In the genomic region with DNA sequence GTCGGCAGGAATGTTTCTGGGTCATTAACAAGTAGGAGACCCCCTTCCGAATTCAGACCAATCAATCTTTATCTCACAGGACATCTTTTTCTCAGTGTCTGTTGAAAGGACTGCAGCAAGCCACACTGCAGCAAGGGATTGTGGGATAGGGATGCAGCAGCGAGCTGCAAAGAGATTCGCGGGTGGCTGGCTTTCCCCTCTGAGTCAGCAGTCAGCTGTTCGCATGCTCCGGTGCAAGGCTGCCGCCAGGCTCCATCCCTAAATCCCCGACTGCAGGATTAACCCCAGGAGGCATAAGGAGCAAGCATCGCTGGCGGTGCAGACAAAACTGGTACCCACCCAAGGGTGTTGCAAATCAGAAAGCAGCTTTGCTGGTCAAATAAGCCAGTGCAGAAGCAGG, we compare ENCODE assay signal across 8 mouse cellular contexts. TPM values are rescaled to one million over a fixed set of nuclear protein-coding genes. Genes with fewer than 3 reads are reported as not detected.
DNase-seq lines count a peak whose midpoint lies in the region; ATAC-seq and TF ChIP-seq lines count a peak whose summit lies in the region.

No protein-coding gene starts in this region.

- peak overlapping the region; percentile 64 for H3K4me2 ChIP-seq in intestine, postnatal 0 days (replicated peaks; ENCODE audit: low read depth)
- peak overlapping the region; percentile 81 for H3K4me2 ChIP-seq in limb, embryonic 11.5 days (ENCODE audit: low read depth, severe bottlenecking)
- H3K4me2 ChIP-seq in midbrain, embryonic 12.5 days (replicated peaks) = peak overlapping the region; percentile 65
- peak overlapping the region; percentile 60 for H3K4me2 ChIP-seq in stomach, embryonic 15.5 days

- H3K9me3 ChIP-seq in intestine, postnatal 0 days (ENCODE audit: control insufficient read depth) = no peaks in the 10 kb centered on the region
- no peaks in the 10 kb centered on the region for H3K9me3 ChIP-seq in limb, embryonic 11.5 days (ENCODE audit: control insufficient read depth, low read length)
- H3K9me3 ChIP-seq in midbrain, embryonic 12.5 days = no peaks in the 10 kb centered on the region
- no peaks in the 10 kb centered on the region for H3K9me3 ChIP-seq in stomach, embryonic 15.5 days

- ATAC-seq in intestine, postnatal 0 days = no peak
- peak; percentile 50; the same call in 1 of the 2 replicates for ATAC-seq in limb, embryonic 11.5 days (ENCODE audit: insufficient number of reproducible peaks, low FRiP score, low TSS enrichment, low read depth)
- ATAC-seq in midbrain, embryonic 12.5 days (ENCODE audit: low FRiP score, low read depth) = peak; percentile 79
- no peak; the same call in 1 of the 2 replicates for ATAC-seq in stomach, embryonic 15.5 days (ENCODE audit: insufficient read depth, low FRiP score, low read depth)

- WGBS in intestine, postnatal 0 days = 20% methylated on average over 11 of the region's 11 CpGs
- WGBS in limb, embryonic 11.5 days = 0% methylated on average over 11 of the region's 11 CpGs
- 0% methylated on average over 11 of the region's 11 CpGs for WGBS in midbrain, embryonic 12.5 days
- 2% methylated on average over 11 of the region's 11 CpGs for WGBS in stomach, embryonic 15.5 days

- H3K36me3 ChIP-seq in intestine, postnatal 0 days (ENCODE audit: control insufficient read depth, insufficient read depth) = no peaks in the 10 kb centered on the region
- H3K36me3 ChIP-seq in limb, embryonic 11.5 days (ENCODE audit: control insufficient read depth, insufficient read depth, low read length) = no peaks in the 10 kb centered on the region
- H3K36me3 ChIP-seq in midbrain, embryonic 12.5 days = peaks cover 5% of the 10 kb centered on the region; the same call in 1 of the 2 replicates
- H3K36me3 ChIP-seq in stomach, embryonic 15.5 days = no peaks in the 10 kb centered on the region

- H3K4me1 ChIP-seq in intestine, postnatal 0 days (replicated peaks; ENCODE audit: control insufficient read depth, insufficient read depth, low read length) = 0 out of 2 replicates have a peak, but pooled peaks cover 4% of the 10 kb centered on the region
- H3K4me1 ChIP-seq in limb, embryonic 11.5 days (ENCODE audit: control insufficient read depth, insufficient read depth, low read length) = peaks cover 5% of the 10 kb centered on the region; the same call in 1 of the 2 replicates
- peaks cover 45% of the 10 kb centered on the region for H3K4me1 ChIP-seq in midbrain, embryonic 12.5 days
- H3K4me1 ChIP-seq in stomach, embryonic 15.5 days = peaks cover 3% of the 10 kb centered on the region; the same call in 1 of the 2 replicates

- H3K27ac ChIP-seq in intestine, postnatal 0 days (ENCODE audit: low read depth, low read length) = no peak overlapping the region
- no peak overlapping the region for H3K27ac ChIP-seq in limb, embryonic 11.5 days (replicated peaks; ENCODE audit: low read depth, low read length)
- H3K27ac ChIP-seq in midbrain, embryonic 12.5 days (replicated peaks) = peak overlapping the region; percentile 92
- peak overlapping the region; percentile 1; the same call in 1 of the 2 replicates for H3K27ac ChIP-seq in stomach, embryonic 15.5 days

- H3K4me3 ChIP-seq in intestine, postnatal 0 days (ENCODE audit: low read depth, low read length) = peak overlapping the region; percentile 32
- H3K4me3 ChIP-seq in limb, embryonic 11.5 days (ENCODE audit: low read depth, low read length) = peak overlapping the region; percentile 47
- H3K4me3 ChIP-seq in midbrain, embryonic 12.5 days = peak overlapping the region; percentile 58
- H3K4me3 ChIP-seq in stomach, embryonic 15.5 days (replicated peaks) = peak overlapping the region; percentile 35

- H3K9ac ChIP-seq in intestine, postnatal 0 days (ENCODE audit: low read depth, low read length) = 0 out of 2 replicates have a peak overlapping the region, but pooled peaks have one; percentile 22
- H3K9ac ChIP-seq in limb, embryonic 11.5 days (ENCODE audit: low read length) = peak overlapping the region; percentile 63
- peak overlapping the region; percentile 72 for H3K9ac ChIP-seq in midbrain, embryonic 12.5 days (replicated peaks)
- H3K9ac ChIP-seq in stomach, embryonic 15.5 days = no peak overlapping the region

- H3K27me3 ChIP-seq in intestine, postnatal 0 days (replicated peaks; ENCODE audit: control insufficient read depth, insufficient read depth, low read length) = no peaks in the 10 kb centered on the region
- H3K27me3 ChIP-seq in limb, embryonic 11.5 days (ENCODE audit: control insufficient read depth, insufficient read depth, low read length) = no peaks in the 10 kb centered on the region
- H3K27me3 ChIP-seq in midbrain, embryonic 12.5 days = no peaks in the 10 kb centered on the region
- no peaks in the 10 kb centered on the region for H3K27me3 ChIP-seq in stomach, embryonic 15.5 days (replicated peaks)

- DNase-seq in ovary, adult 18-20 months (ENCODE audit: low spot score) = peak; percentile 32
- DNase-seq in ovary, postnatal 14 days (ENCODE audit: low spot score) = no peak
- peak; percentile 85 for DNase-seq in embryo, embryonic 10.5 days (ENCODE audit: low spot score)
- DNase-seq in heart, adult 11 months = peak; percentile 97
- DNase-seq in limb, embryonic 11.5 days (ENCODE audit: low spot score) = peak; percentile 70

- TF ChIP-seq CTCF in intestine, postnatal 0 days (IDR thresholded peaks at IDR 0.05; ENCODE audit: low read depth) = no peak

RNA-seq across cellular contexts. Expression of a gene that starts 46.8 kb away (rescaled TPM):
- 0.56 and 0.93 TPM in 2 replicates for polyA plus RNA-seq in intestine, postnatal 0 days (2015; fragmentation: Nextera tagmentation; extraction: Ambion mirVana)
- polyA plus RNA-seq in limb, embryonic 11.5 days (2014; fragmentation: Nextera tagmentation; extraction: Ambion mirVana) = 0.44 and 0.63 TPM in 2 replicates
- polyA plus RNA-seq in midbrain, embryonic 12.5 days (2016; fragmentation: Nextera tagmentation; extraction: Ambion mirVana) = 3.3 and 3.7 TPM in 2 replicates
- polyA plus RNA-seq in stomach, embryonic 15.5 days (2015; fragmentation: Nextera tagmentation; extraction: Ambion mirVana) = 0.81 and 1.2 TPM in 2 replicates

Comparison
In these comparisons a context has a peak if more than half of its experiments do, and no peak if none do; other contexts are left out.
1. ATAC-seq: peak in limb, embryonic 11.5 days (single experiment) and midbrain, embryonic 12.5 days (single experiment); none in intestine, postnatal 0 days (single experiment) and stomach, embryonic 15.5 days (single experiment).
2. H3K27ac ChIP-seq: peak in midbrain, embryonic 12.5 days (single experiment) and stomach, embryonic 15.5 days (single experiment); none in intestine, postnatal 0 days (single experiment) and limb, embryonic 11.5 days (single experiment).
3. Peak in every context shown above with its lines, with median percentiles within 50 percentile points of each other: H3K4me2 ChIP-seq and H3K4me3 ChIP-seq.